Mouse (Mus musculus) CD4-positive helper T cell, adult 2 months (primary cell): ENCODE measurements at regions not wholly inside any gene's neighbourhood (a gene's known extent, or its start where the extent isn't known, plus 50 kb on each side); places are given as distances from the start of the nearest gene placed in this dataset.

Experiments used
- DNase-seq: peaks from one replicate; pipeline ENCODE4 v3.0.0-alpha.2; 2012; ENCODE audit warnings: low read depth, missing footprints, low spot score

- DNase-seq = no peak
Measured at GRCm38 (mm10) chr13:48171309-48171953, 89.6 kb upstream of the Id4 start.

GRCm38 (mm10) chr13:48171994-48172393, 89.0 kb upstream of the Id4 start:
- no peak for DNase-seq

- DNase-seq = no peak
Measured at GRCm38 (mm10) chr13:48192476-48192875, 68.6 kb upstream of the Id4 start.

- DNase-seq = no peak
Measured at GRCm38 (mm10) chr13:48193942-48194341, 67.1 kb upstream of the Id4 start.

GRCm38 (mm10) chr13:48207824-48208223, 53.2 kb upstream of the Id4 start:
- DNase-seq = no peak
